8 mouse cellular contexts compared by ENCODE assay signal in the genomic region with DNA sequence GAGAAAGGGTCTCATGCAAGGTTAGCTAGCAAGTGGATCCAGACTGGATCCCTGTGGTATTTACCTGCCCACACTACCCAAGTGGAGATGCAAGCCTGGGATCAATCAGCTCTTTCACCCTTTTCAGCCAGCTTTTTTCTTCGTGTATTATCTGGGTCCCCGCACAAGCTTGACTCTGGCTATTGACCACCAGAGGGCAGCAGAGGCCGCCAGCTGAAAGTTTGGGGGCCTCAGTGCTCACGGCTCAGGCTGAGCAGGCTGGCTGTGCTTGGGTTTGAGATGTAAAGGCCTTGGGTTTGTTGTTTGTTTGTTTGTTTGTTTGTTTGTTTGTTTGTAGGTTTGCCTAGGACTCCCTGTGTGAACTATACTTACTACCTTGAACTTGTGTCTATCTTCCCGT. TPM values are rescaled to one million over a fixed set of nuclear protein-coding genes. Genes with fewer than 3 reads are reported as not detected.
DNase-seq lines count a peak whose midpoint lies in the region; TF ChIP-seq lines count a peak whose summit lies in the region.

No protein-coding gene starts in this region.

- intact Hi-C loops in heart, postnatal 36 days (cut with DNase I) = loop anchor here (1.0 kb wide), 2 partner anchors 31 to 93 kb away; no protein-coding TSS in a partner anchor

- no peak overlapping the region for H3K27ac ChIP-seq in embryonic fibroblast, embryonic 13.5 days (ENCODE audit: insufficient read depth, low read length)

- no peak overlapping the region for H3K4me3 ChIP-seq in embryonic fibroblast, embryonic 13.5 days (ENCODE audit: insufficient read depth, low read length)

- peak; percentile 94 for TF ChIP-seq CTCF in brain, embryonic 14.5 days (IDR thresholded peaks at IDR 0.05; ENCODE audit: borderline replicate concordance, extremely low read depth, insufficient read depth, insufficient read length)
- peak; percentile 80 for TF ChIP-seq CTCF in embryonic fibroblast, embryonic 13.5 days (IDR thresholded peaks at IDR 0.05; ENCODE audit: borderline replicate concordance, insufficient read depth, low read length)

- no peak for TF ChIP-seq POLR2A in brain, embryonic 14.5 days (IDR thresholded peaks at IDR 0.05; ENCODE audit: borderline replicate concordance, extremely low read depth, insufficient read depth, insufficient read length, poor library complexity, severe bottlenecking)
- no peak for TF ChIP-seq POLR2A in embryonic fibroblast, embryonic 13.5 days (IDR thresholded peaks at IDR 0.05; ENCODE audit: low read depth, low read length)

- 0 out of 2 replicates have a peak, but pooled peaks cover 5% of the 10 kb centered on the region for H3K4me1 ChIP-seq in embryonic fibroblast, embryonic 13.5 days (ENCODE audit: control insufficient read depth, insufficient read depth, low read length)

- peak; percentile 50 for DNase-seq in MEL-GATA-1-ER (ENCODE audit: extremely low read depth, low read depth)
- peak; percentile 89 for DNase-seq in brain, embryonic 14.5 days (ENCODE audit: low read depth)
- DNase-seq in heart, postnatal 36 days = peak; percentile 84
- DNase-seq in layer of hippocampus, postnatal 10 days (ENCODE audit: low spot score in 2 of 2) = peak; percentile 84 to 90
- DNase-seq in lung, postnatal 4 days = peak; percentile 72 to 84
- peak; percentile 84 for DNase-seq in retina, postnatal 7 days (ENCODE audit: low read depth, low spot score)
- peak; percentile 64 for DNase-seq in yolk sac, embryonic 10.5 days (ENCODE audit: low spot score)

RNA-seq across cellular contexts. Expression of a gene that starts 10.4 kb away (rescaled TPM):
- 488 and 561 TPM in 2 replicates for polyA plus RNA-seq in brain, embryonic 14.5 days (2012; rRNA removed)
- 388 and 402 TPM in 2 replicates for polyA plus RNA-seq in embryonic fibroblast, embryonic 13.5 days (2011; ENCODE audit: insufficient read length, low read depth, missing spikeins)
- total RNA-seq in heart, postnatal 36 days (2021) = 100 to 1,000 TPM; 248 to 259 TPM
- total RNA-seq in layer of hippocampus, postnatal 10 days (2021) = 100 to 1,000 TPM; 254 to 263 TPM

RNA-seq across cellular contexts. Expression of a gene that starts 23.8 kb away (rescaled TPM):
- 79.7 and 82.3 TPM in 2 replicates for polyA plus RNA-seq in brain, embryonic 14.5 days (2012; rRNA removed)
- 1.1 TPM in 1 of 2 replicates, not detected in the other for polyA plus RNA-seq in embryonic fibroblast, embryonic 13.5 days (2011; ENCODE audit: insufficient read length, low read depth, missing spikeins)
- total RNA-seq in heart, postnatal 36 days (2021) = 10 to 100 TPM; 66.0 to 80.3 TPM
- total RNA-seq in layer of hippocampus, postnatal 10 days (2021) = 100 to 1,000 TPM in 1 of 2 experiments, 10 to 100 TPM in 1; 96.5 to 109 TPM

RNA-seq across cellular contexts. Expression of a gene that starts 33.9 kb away (rescaled TPM):
- polyA plus RNA-seq in brain, embryonic 14.5 days (2012; rRNA removed) = 0.39 and 0.48 TPM in 2 replicates
- polyA plus RNA-seq in embryonic fibroblast, embryonic 13.5 days (2011; ENCODE audit: insufficient read length, low read depth, missing spikeins) = not detected in 2 replicates
- total RNA-seq in heart, postnatal 36 days (2021) = not detected
- total RNA-seq in layer of hippocampus, postnatal 10 days (2021) = 1 to 10 TPM in 1 of 2 experiments, under 1 TPM in 1; 0.71 to 1.1 TPM

RNA-seq across cellular contexts. Expression of a gene that starts 36.5 kb away (rescaled TPM):
- polyA plus RNA-seq in brain, embryonic 14.5 days (2012; rRNA removed) = 3.9 and 6.7 TPM in 2 replicates
- 9.5 and 16.6 TPM in 2 replicates for polyA plus RNA-seq in embryonic fibroblast, embryonic 13.5 days (2011; ENCODE audit: insufficient read length, low read depth, missing spikeins)
- 10 to 100 TPM; 18.5 to 22.0 TPM for total RNA-seq in heart, postnatal 36 days (2021)
- total RNA-seq in layer of hippocampus, postnatal 10 days (2021) = 1 to 10 TPM; 3.5 to 3.7 TPM

RNA-seq across cellular contexts. Expression of a gene that starts 58.1 kb away (rescaled TPM):
- polyA plus RNA-seq in brain, embryonic 14.5 days (2012; rRNA removed) = 21.4 and 29.6 TPM in 2 replicates
- polyA plus RNA-seq in embryonic fibroblast, embryonic 13.5 days (2011; ENCODE audit: insufficient read length, low read depth, missing spikeins) = 31.1 and 31.5 TPM in 2 replicates
- total RNA-seq in heart, postnatal 36 days (2021) = 10 to 100 TPM; 48.4 to 51.2 TPM
- 10 to 100 TPM; 13.2 to 14.1 TPM for total RNA-seq in layer of hippocampus, postnatal 10 days (2021)
